Mouse (Mus musculus) stomach, postnatal 0 days (tissue): ENCODE results near the gene Zfp831.

Experiments
- CTCF ChIP-seq: IDR thresholded peaks from 2 replicates; pipeline ENCODE4 v1.5.1; 2016; ENCODE audit warnings: antibody characterized with exemption, low read depth, mild to moderate bottlenecking, moderate library complexity
- EP300 ChIP-seq: optimal IDR thresholded peaks from 2 replicates; pipeline ENCODE3; 2016; ENCODE audit warnings: antibody characterized with exemption

GRCm38 (mm10) chr2:174609892-174610291 is 33.4 kb upstream of the Zfp831 start:
- no peak for TF ChIP-seq EP300
- no peak for TF ChIP-seq CTCF
